Mouse (Mus musculus) heart, postnatal 0 days (tissue): Measurements from ENCODE around the gene Tuba3a.

Source experiments
- CTCF ChIP-seq: IDR thresholded peaks from 2 replicates; pipeline ENCODE4 v1.5.1; 2016; ENCODE audit warnings: antibody characterized with exemption, control low read depth, low read depth
- EP300 ChIP-seq: IDR thresholded peaks from 2 replicates; pipeline ENCODE4 v1.6.1; 2016; ENCODE audit warnings: antibody characterized with exemption, low read depth

DNA sequence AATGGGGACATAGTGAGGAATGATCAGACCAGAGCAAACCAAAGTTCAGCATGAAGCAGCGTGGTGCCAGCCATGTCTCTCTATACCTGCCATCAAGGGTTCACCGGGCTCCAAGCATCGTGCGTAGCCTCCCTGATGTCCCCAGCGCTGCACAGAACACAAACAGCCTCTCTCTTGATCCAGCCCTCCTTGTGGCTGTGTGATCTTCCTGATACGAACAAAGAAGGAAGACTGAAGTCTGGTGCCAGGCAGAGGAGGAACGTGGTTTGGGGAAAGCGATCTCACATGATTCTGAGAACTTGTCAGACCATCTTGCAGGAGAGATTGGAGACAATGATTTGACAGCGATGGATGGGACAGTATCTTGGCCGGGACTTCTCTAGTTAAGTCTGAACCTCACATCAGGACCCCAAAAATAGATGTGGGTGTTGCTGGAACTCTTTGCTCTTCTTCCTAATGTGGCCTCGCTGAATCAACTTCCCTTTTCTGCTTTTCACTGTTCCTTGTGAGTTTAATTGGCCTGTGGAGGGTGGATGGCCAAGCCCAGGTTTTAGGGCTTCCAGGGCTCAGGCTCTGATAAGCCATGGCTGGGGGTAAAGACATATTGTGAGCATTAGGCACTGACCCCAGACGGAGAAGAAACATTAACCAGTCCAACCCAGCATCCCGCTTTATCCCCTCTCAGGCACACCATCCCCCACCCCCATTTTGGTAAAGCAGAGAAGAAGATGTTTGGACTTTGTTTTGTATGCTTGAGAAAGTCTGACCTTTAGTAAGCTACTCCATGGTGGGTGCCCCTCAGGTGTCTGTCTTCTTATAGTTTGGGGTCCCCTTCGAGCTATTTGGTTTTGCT, 31.8 kb downstream of the Tuba3a start:
- TF ChIP-seq EP300, result no peak
- no peak for TF ChIP-seq CTCF
